Mouse (Mus musculus): Measurements from ENCODE around the gene 2310057M21Rik.
"Not testable (repeated sequence)": the region's sequence is repeated elsewhere in the genome, so short reads cannot be mapped to it uniquely, and the experiment has no call there.

The 2310057M21Rik gene

GRCm38 (mm10) chr7:131362615-131363300 lies at the start of gene 2310057M21Rik:
2310057M21Rik (minus strand) TSS chr7:131362759.
- DNase-seq (ENCODE audit: low read depth, low spot score), result peak; percentile 96

DNA sequence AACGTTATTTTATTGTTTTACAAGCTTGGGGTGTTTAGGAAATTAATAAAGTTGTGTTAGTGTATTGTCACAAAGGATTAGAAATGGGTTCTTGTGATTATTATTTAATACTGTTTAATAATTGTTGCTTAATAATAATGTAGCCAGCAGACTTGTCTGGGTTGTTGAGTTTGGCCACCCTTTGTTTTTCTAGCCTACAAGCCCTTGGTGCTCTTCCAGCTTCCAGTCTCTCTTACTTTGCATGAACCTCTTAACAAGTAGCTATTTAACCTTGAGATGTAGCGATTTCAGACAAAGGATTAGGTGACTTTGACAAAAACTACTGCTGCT lies 49.3 kb upstream of the 2310057M21Rik start:
- no peak for DNase-seq (ENCODE audit: low read depth, low spot score)

DNA sequence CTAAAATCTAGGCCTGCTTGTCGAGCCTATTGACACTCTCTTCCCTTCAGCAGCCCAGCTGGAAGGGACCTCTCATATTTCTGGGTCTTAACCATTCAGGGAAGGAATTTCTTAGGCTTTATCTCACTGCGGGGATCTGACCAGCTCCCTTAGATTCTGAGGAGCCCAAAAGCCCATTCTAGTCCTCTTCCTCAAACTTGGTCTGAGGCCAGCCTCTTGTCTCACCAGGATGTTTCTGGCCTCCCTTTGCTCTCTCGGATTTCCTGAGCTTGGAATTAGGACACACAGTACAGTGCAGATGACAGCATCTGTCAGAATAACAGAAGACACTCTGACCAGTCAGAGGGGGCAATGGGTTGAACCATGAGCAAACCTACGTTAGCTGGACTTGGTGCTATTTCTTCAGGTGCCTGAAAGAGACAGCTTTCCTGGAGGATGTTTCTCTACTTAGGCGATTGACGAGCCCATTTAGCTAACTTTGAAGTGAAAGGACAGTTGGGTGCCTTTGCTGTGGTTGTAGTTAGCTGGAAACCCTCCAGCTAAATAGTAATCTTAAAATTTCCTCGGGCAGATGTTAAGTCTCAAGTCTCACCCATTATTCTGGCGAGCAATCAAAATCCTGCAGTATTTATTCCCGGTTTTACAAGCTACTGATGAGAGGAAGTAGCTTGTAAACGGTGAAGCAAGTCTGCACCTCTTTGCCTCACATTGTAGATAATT lies 48.8 kb upstream of the 2310057M21Rik start:
- DNase-seq (ENCODE audit: low read depth, low spot score), result no peak

DNA sequence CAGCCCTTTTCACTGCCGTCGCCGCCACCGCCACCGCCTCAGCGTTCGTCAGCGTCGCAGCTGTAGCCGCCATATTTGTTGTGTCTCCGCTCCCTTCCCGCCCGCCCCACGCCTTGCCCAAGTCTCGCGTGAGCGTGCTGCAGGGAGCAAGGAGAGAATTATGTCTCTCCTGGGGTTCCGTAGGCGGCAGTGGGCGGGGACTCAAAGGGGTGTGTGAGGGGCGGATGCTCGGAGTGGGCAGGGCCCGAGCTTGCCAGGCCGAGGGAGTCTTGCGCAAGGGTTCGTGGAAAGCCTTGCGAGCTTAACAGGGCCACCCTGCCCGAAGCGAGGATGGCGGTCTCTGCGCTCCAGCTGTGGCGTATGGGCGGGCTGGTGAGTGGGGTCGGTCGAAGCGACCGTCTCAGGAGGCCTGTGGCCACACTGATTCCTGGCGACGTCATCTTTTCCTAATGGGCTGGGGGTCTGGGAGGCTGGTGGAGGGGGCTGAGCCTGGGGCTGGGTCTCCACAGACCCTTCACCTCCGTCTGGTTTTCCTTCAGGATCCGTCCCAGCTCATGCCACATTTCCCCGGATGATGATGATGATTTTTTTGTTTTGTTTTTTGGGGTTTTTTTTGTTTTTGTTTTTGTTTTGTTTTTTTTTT lies 48.0 kb upstream of the 2310057M21Rik start, which contains the start of the genes Ikzf5 and Acadsb:
Ikzf5 (minus strand) TSS at position 106 of the 643 bp plus-strand sequence.
Acadsb (plus strand) TSS at position 186 of the 643 bp plus-strand sequence.
- DNase-seq (ENCODE audit: low read depth, low spot score), result peak; percentile 95

- DNase-seq (ENCODE audit: low read depth, low spot score), result no peak
Measured at GRCm38 (mm10) chr7:131409988-131410385, 47.4 kb upstream of the 2310057M21Rik start.

DNA sequence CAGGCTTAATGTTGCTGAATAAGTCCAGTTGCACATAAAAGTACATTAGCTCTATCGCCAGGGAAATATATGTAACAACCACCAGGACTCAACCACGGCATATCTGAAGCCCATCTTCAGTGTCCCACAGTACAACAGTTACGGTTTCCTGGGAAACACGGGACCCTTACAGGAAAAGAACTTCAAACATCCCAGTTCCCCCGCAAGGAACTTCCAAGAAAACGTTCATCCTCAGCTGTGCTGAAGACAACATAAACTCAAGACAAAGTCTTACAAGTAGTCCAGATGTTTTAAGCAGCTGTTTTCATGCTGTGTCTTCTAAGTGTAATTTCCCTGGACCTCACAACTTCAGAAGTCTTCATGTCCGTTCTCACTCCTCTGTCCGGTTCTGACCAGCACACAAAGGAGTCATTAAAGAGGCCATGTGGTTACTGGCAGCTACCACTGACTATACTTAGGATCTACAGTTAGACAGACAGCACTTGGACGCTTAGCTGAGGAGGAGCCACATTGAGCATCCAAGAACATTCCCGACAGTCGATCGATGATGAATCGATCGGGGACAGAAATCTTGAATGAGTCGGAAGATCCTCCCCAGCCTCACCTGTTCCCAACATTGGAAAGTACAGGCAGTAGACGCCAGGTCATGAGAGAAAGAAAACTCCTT lies 46.9 kb upstream of the 2310057M21Rik start:
- no peak for DNase-seq (ENCODE audit: low read depth, low spot score)

GRCm38 (mm10) chr7:131391761-131392160 lies 29.2 kb upstream of the 2310057M21Rik start:
- DNase-seq (ENCODE audit: low read depth, low spot score), result not testable (repeated sequence)

GRCm38 (mm10) chr7:131371880-131372651 lies 9.5 kb upstream of the 2310057M21Rik start:
- DNase-seq (ENCODE audit: low read depth, low spot score), result no peak

GRCm38 (mm10) chr7:131371470-131371860 lies 8.9 kb upstream of the 2310057M21Rik start:
- DNase-seq (ENCODE audit: low read depth, low spot score), result no peak

GRCm38 (mm10) chr7:131370648-131371469 lies 8.3 kb upstream of the 2310057M21Rik start, which contains the start of gene Pstk:
Pstk (plus strand) TSS chr7:131371141.
- peak; percentile 58 for DNase-seq (ENCODE audit: low read depth, low spot score)

GRCm38 (mm10) chr7:131364131-131364530 lies 1.6 kb upstream of the 2310057M21Rik start:
- DNase-seq (ENCODE audit: low read depth, low spot score), result no peak

DNA sequence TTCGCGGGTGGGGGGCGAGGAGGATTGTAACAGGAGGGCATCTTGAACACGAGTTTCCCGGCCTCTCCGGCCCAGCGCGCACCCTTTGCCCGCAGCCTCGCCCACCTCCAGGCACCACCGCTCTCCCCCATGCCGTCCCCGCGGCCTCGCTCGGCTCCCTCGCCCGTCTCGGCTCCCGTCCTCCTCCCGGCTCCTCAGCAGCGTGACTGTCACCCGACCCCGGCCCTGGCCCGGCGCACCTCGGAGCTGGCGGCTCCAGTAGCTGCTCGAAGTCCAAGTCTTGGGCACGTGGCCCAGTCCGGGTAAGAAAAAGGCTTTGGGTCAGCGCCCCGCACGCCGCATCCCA lies 317 bp downstream of the 2310057M21Rik start:
- DNase-seq (ENCODE audit: low read depth, low spot score), result no peak

DNA sequence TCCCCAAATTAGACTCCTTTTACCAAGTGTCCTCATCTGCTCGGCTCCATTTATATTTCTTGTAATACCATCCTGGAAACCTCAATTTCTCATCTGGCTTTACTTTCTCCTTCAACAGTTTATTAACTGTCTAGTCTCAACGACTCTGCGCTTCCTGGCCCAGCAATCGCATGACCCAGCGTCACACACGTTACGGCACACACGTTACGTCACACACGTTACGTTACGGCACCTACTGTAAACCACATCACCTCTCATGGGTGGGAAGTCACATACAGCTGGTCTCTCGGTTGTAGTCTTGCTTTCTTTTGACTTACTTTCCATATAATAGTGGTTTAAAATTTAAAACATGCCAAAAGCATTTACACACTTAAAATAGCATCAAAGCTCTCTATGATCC lies 6.5 kb downstream of the 2310057M21Rik start:
- no peak for DNase-seq (ENCODE audit: low read depth, low spot score)

GRCm38 (mm10) chr7:131345856-131346541 lies 16.6 kb downstream of the 2310057M21Rik start:
- no peak for DNase-seq (ENCODE audit: low read depth, low spot score)

DNA sequence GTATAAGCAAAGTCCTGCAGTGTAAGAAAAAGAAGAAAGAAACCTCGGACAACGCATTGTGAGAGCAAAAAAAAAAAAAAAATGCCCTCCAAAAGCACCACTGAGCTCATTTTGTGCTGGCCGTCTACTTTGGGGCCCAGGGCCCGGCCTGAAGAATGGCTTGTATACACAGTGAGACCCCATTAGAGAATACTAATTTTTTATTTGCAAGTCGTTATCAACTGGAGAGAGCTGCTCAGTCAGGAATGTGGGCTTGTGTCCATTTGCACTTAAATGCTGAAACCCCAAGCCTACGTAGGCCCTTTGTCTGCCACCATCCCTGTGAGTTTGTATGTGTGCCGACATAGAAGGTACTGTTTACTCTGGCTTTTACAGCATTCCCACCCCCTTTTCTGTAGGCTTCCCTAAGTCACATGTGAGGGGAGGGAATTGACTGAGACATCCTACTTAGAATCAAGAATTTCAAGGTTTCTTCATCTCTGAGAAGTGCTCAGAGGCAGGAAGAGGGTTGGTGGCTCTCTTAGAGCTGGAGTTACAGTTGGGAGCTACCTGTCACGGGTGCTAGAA lies 25.0 kb downstream of the 2310057M21Rik start:
- DNase-seq (ENCODE audit: low read depth, low spot score), result no peak

DNA sequence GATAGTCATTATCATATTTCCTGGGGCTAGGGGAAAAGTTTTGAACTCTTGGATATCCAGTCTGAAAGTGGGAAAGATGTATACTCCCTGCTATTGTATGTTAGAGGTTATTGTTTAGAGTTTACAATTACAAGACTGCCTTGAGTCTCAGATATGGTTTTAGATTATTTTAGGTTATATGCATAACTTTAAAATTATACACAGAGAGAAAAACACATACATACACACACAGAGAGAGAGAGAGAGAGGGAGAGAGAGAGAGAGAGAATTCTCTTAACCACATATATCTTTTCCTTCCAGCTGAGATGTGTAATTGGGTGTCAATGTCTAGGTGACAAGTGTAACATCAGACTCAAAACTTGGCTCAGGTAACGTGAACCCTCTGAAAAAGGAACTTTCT lies 29.0 kb downstream of the 2310057M21Rik start, which contains the start of gene Fam24a:
Fam24a (plus strand) TSS at position 301 of the 400 bp plus-strand sequence.
- DNase-seq (ENCODE audit: low read depth, low spot score), result no peak

- DNase-seq (ENCODE audit: low read depth, low spot score), result no peak
Measured at GRCm38 (mm10) chr7:131331688-131332087, 30.9 kb downstream of the 2310057M21Rik start.

GRCm38 (mm10) chr7:131329416-131329815 lies 33.1 kb downstream of the 2310057M21Rik start, which contains the start of gene Fam24b:
Fam24b (minus strand) TSS chr7:131329516.
- no peak for DNase-seq (ENCODE audit: low read depth, low spot score)

GRCm38 (mm10) chr7:131327054-131327453 lies 35.5 kb downstream of the 2310057M21Rik start:
- DNase-seq (ENCODE audit: low read depth, low spot score), result no peak
